Mouse (Mus musculus) gastrocnemius, adult 2 months (tissue): ENCODE measurements around the gene Golgb1. TPM values are rescaled to one million over a fixed set of nuclear protein-coding genes. Genes with fewer than 3 reads are reported as not detected.

Experiments used
- DNase-seq: peaks from one replicate; pipeline ENCODE4 v3.0.0; 2022
- H3K27ac ChIP-seq: fragments of 200-600 bp; 2 replicates; pipeline ENCODE4 v1.8.1; 2022; ENCODE audit warnings: mild to moderate bottlenecking
- H3K4me3 ChIP-seq: fragments of 200-600 bp; 2 replicates; pipeline ENCODE4 v1.8.1; 2022; ENCODE audit warnings: mild to moderate bottlenecking, moderate library complexity
- CTCF ChIP-seq: fragments of 200-600 bp; IDR thresholded peaks from 2 replicates; pipeline ENCODE4 v1.8.1; 2022; ENCODE audit warnings: antibody characterized with exemption, mild to moderate bottlenecking, moderate library complexity
- intact Hi-C: fragments of 180-260 bp; cut with DNase I; formaldehyde crosslinking; loops from one replicate; pipeline ENCODE4 v1.15.1; 2025
- total RNA-seq, 2 experiments: library from RNA; stranded (reverse); gene quantifications; 2 replicates each; pipeline ENCODE4 v1.2.3; 2021

Golgb1 gene
- total RNA-seq, 2 experiments from 2014 or later = 17.7 to 28.9 TPM

DNA sequence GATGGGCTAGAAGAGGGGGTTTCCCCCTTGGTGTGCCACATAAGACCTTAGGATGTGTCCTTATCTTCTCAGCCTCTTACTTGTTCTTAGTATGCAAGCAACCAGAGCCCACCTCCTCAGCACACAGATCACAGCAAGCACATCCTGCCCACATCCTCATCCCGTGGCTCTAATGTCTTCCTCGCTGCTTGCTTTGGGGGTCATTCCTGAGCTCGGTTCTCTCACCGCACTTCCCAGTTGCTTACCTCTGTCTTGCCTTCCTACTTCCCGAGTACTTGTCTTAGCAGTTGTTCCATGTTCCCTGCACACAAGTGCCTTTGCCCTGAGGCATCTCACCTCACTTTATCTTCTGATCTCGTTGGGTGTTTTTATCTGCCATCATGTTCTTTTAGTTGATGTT is 47.0 kb downstream of the Golgb1 start:
- no peak for DNase-seq
- TF ChIP-seq CTCF = no peak
- Histone ChIP-seq H3K4me3 (no peak overlapping the region), H3K27ac (no peak overlapping the region)
- intact Hi-C loops = no loop called here

DNA sequence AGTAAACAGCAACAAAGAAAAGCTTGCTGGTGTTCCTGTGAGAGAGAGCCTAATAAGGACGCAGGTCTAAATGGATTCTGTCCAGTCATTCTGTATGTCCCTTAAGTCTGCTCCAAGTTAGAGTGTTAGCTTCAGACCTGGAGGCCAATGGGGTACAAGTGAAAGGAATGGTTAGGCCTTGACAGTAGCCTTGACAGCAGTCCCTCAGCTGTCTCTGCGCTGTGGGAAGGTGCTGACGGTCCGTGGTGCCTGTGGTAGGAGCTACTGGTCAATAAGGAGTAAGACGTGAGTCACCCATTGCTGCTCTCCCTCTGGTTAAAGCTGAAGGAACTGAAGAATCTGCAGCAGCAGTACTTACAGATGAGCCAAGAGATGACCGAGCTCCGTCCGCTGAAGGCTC is 49.4 kb downstream of the Golgb1 start:
- intact Hi-C loops = no loop called here
- DNase-seq = no peak
- TF ChIP-seq CTCF = no peak
- H3K27ac ChIP-seq = no peak overlapping the region
- no peak overlapping the region for H3K4me3 ChIP-seq

DNA sequence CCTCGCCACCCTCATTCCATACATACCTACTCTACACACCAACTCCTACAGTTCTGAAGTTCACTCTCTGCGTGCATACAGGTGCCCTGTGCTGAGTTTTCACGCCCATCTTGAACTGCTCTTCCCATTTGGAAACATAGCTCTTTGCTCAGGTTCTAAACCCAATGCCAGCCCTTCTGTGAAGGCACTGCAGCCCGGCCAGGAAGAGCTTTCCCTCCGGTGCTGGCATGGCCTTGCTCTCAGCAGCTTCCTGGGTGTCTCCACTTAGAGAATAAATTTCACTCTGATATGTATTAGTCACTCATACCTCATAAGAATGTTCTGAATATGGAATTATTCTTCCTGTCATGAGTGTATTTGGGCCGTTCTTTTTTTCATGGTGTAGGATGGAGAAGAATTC is 50.4 kb downstream of the Golgb1 start:
- no peak for TF ChIP-seq CTCF
- H3K27ac ChIP-seq = no peak overlapping the region
- H3K4me3 ChIP-seq = no peak overlapping the region
- intact Hi-C loops = no loop called here
- DNase-seq = no peak

- TF ChIP-seq CTCF = no peak
- no peak overlapping the region for H3K27ac ChIP-seq
- DNase-seq = no peak
- H3K4me3 ChIP-seq = no peak overlapping the region
- intact Hi-C loops = no loop called here
Measured at GRCm38 (mm10) chr16:36925797-36926196, 50.9 kb downstream of the Golgb1 start.

GRCm38 (mm10) chr16:36926514-36927447 is 51.8 kb downstream of the Golgb1 start:
- H3K4me3 ChIP-seq = no peak overlapping the region
- no peak overlapping the region for H3K27ac ChIP-seq
- intact Hi-C loops = no loop called here
- no peak for TF ChIP-seq CTCF
- DNase-seq = no peak

GRCm38 (mm10) chr16:36927495-36928105 is 52.7 kb downstream of the Golgb1 start:
- no peak overlapping the region for H3K4me3 ChIP-seq
- no peak overlapping the region for H3K27ac ChIP-seq
- no peak for DNase-seq
- intact Hi-C loops = no loop called here
- TF ChIP-seq CTCF = no peak

DNA sequence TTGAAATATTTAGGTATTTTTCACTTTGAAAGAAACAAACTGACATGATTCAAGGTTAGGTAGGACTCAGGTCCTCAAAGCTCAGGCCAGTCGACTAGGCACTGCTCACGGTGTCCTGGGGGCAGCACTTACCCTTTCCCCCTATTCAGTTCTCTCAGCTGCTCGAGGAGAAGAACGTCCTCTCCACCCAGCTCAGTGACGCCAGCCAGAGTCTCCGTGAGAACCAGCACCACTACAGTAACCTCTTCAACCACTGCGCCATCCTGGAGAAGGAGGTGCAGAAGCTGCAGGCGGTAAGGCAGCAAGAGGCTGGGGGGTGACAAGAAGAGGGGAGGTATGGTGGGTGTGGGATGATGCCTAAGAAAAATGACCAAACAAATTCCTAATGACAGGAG is 53.2 kb downstream of the Golgb1 start:
- no peak overlapping the region for H3K27ac ChIP-seq
- DNase-seq = no peak
- no peak for TF ChIP-seq CTCF
- H3K4me3 ChIP-seq = no peak overlapping the region
- intact Hi-C loops = no loop called here

GRCm38 (mm10) chr16:36929216-36929615 is 54.3 kb downstream of the Golgb1 start:
- intact Hi-C loops = no loop called here
- no peak for DNase-seq
- no peak for TF ChIP-seq CTCF
- no peak overlapping the region for H3K4me3 ChIP-seq
- H3K27ac ChIP-seq = no peak overlapping the region

DNA sequence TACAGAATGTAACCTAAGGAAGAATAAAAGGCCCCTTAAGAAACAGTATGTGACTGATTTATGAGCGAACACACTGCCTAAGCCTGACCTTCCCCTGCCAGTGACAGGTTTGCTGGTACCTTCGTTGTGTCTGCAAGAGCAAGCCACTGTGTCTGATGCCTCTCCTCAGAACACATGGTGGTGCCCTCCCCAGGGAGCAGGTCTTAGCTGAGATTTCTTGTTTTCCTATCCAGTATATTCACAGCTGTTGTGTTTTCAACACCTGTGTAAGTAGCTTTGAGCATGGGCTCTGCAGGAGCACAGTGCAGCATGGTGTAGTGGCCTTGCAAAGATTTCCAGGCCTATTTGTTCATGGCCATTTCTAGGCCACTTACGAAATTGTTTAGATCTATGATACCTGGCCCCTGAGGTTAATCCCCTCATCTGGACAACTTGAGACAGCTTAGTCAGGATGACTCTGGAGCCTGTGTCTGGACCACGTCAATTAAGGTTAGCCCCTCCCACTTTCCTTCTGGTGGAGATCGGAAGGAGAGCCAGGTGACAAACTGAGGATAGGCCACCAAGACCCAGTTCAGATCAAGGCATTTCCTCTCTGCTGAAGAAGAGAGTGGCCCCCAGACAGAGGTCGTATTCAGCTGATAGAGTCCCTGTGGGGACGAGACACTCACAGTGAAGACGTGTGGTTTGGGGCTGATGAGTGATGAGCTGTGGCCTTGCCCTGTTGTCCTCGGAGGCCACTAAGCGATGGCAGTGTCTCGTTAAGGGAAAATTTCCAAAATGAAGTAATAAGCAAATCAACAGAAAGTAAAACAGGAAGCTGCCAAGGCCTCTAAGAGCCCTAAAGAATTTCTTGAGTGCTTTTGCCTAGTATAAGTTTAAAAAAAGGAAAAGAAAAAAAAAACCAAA is 55.5 kb downstream of the Golgb1 start:
- TF ChIP-seq CTCF = no peak
- Histone ChIP-seq H3K4me3 (no peak overlapping the region), H3K27ac (no peak overlapping the region; the same call in 1 of the 2 replicates)
- DNase-seq = no peak
- intact Hi-C loops = no loop called here

GRCm38 (mm10) chr16:36931381-36931780 is 56.4 kb downstream of the Golgb1 start:
- H3K4me3 ChIP-seq = no peak overlapping the region
- 0 out of 2 replicates have a peak overlapping the region, but pooled peaks have one; percentile 28 for H3K27ac ChIP-seq
- TF ChIP-seq CTCF = no peak
- no peak for DNase-seq
- intact Hi-C loops = no loop called here

GRCm38 (mm10) chr16:36931976-36932375 is 57.0 kb downstream of the Golgb1 start:
- no peak for DNase-seq
- Histone ChIP-seq H3K27ac (no peak overlapping the region), H3K4me3 (no peak overlapping the region)
- TF ChIP-seq CTCF = no peak
- intact Hi-C loops = no loop called here

GRCm38 (mm10) chr16:36932546-36932945 is 57.6 kb downstream of the Golgb1 start:
- intact Hi-C loops = no loop called here
- Histone ChIP-seq H3K4me3 (no peak overlapping the region), H3K27ac (no peak overlapping the region)
- DNase-seq = no peak
- TF ChIP-seq CTCF = no peak
